Mouse (Mus musculus): ENCODE results near the gene Ankzf1.

The Ankzf1 gene

DNA sequence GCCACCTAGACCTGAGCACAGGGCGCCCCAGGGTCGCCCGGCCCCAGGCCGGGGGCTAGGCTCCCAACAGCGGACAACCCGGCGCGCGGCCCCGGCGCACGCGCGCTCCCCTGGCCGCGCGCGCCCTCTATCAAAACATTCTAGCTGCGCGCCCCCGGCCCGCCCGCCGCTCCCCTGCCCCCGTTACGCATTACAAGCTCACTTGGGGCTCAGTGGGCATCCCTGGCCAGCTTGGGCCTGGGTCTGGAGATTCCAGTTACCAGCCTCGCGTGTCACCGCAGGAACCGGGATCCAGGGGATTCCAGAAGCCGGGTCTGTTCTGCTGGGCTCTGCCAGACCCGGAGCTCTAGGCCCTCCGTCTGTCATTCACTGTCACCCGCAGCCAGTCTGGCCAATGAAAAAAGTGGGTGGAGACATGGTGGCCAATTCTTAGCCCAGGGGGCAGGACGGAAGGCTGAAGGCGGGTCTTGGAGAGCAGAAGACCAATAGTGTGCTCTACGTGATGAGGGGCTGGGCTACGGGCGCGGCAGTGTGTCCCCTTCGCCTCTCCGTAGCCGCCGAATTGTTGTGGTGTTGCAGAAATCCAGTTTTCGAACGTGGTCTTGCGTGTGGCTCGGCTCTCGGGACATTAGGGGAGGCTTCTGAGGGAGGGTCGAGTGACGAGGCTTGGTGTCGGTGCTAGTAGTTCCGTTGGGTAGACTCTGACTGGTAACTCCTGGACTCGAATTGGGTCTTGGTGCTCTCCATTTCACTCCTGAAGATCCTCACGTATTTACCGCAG is at the start of gene Ankzf1, which contains the start of gene Atg9a:
Gene Ankzf1, plus strand, starts transcription at position 530 of the 781 bp plus-strand sequence.
Gene Atg9a, minus strand, starts transcription at position 575 of the 781 bp plus-strand sequence.
- DNase-seq (ENCODE audit: low spot score in 2 of 2) = peak; percentile 87 to 94

DNA sequence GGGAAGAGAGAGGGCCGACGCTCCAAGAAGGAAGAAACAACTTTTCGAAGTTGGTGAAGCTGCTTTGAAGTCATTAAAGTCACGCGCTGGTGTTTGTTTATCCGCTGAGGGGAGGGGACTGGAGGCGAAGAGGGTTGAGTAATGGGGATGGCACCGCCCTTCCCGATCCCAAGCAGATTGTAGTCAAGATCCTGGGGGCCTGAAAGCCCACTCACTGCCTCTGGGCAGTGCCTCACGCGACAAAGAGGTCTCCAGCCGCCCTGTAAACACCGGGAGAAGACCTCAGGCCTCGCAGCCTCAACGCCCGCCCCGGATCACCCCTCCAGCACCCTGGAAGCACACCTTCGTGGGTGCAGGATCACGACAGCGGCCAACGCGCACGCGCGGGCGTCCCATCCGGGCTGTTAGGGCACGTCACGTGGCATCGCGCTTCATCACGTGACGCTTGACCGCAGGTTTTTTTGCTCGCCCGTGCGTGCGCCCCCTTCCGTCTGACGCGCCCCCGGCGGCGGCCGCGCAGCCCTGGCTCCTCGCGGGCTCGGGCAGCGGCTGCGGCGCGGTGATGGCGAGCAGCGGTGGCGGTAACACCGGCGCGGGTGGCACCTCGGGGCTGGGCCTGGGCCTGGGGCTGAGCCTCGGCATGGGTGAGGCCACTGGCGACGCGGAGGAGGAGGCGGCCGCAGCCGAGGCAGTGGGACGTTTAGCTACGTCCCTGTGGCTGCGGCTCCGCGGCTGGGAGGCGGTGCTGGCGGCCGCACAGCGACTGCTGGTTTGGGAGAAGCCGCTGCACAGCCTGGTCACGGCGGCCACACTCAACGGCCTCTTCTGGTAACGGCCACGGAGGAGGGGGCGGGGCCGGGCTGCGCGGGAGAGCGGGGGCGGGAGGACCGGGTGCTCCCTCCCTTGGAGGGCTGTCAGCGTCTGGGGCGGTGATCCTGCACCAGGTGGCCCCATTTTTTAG is 49.4 kb upstream of the Ankzf1 start, which contains the start of the genes Cnppd1 and Retreg2:
Gene Cnppd1, minus strand, starts transcription at position 411 of the 961 bp plus-strand sequence.
Gene Retreg2, plus strand, starts transcription at position 478 of the 961 bp plus-strand sequence.
- peak; percentile 98 for DNase-seq (ENCODE audit: low spot score in 2 of 2)

DNA sequence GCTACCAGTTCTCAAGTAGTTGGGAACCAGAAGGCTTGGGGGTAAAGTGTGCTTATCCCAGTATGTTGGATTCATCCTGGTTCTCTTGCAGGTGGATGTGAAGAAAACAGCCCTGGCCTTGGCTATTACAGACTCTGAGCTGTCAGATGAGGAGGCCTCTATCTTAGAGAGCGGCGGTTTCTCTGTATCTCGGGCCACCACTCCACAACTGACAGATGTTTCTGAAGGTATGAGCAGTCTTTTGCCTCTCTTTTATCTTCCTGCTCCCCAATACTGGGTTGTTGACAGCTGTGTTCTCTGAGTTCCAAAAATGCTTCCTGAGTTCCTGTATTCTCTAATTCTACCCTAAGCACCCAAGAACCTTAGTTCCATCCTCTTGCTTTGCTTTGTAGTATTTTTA is 46.4 kb upstream of the Ankzf1 start:
- DNase-seq (ENCODE audit: low spot score in 2 of 2) = no peak

GRCm38 (mm10) chr1:75147411-75148135 is 44.4 kb upstream of the Ankzf1 start:
- DNase-seq (ENCODE audit: low spot score in 2 of 2) = no peak

- no peak for DNase-seq (ENCODE audit: low spot score in 2 of 2)
These were observed 43.2 kb upstream of the Ankzf1 start for GRCm38 (mm10) chr1:75148727-75149126.

- DNase-seq (ENCODE audit: low spot score in 2 of 2) = no peak
These were observed 36.1 kb upstream of the Ankzf1 start for GRCm38 (mm10) chr1:75155837-75156236.

DNA sequence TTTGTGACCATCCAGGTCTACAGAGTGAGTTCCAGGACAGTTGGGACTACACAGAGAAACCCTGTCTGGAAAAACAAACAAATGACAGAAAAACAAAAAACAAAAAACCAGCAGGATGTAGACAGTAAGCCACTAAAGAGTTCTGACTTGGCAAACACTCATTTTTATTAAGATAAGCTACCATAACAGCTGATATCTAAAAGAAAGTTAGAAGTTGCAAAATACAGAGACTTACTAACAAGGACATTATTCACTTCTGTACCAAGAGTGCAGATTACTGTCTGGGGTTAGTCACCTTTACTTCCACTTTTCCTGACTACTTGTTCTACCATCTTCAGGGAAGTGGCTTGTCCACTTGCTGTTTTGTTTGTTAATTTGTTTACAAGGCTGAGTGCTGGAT is 33.0 kb upstream of the Ankzf1 start:
- no peak for DNase-seq (ENCODE audit: low spot score in 2 of 2)

GRCm38 (mm10) chr1:75159540-75160255 is 32.3 kb upstream of the Ankzf1 start:
- DNase-seq (ENCODE audit: low spot score in 2 of 2) = no peak

DNA sequence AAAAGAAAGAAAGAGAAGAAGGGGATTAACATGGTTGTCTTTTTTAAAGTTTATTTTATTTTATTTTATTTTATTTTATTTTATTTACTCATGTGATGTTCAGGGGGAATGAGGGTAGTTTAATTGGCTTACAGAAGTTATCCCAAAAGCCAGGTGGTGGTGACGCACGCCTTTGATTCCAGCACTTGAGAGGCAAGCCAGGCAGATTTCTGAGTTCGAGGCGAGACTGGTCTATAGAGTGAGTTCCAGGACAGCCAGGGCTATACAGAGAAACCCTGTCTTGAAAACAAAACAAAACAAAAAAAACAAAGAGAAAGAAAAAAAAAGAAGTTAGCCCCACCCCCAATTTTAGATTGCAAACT is 31.7 kb upstream of the Ankzf1 start:
- DNase-seq (ENCODE audit: low spot score in 2 of 2) = no peak

- no peak for DNase-seq (ENCODE audit: low spot score in 2 of 2)
These were observed 23.9 kb upstream of the Ankzf1 start for GRCm38 (mm10) chr1:75168093-75168471.

GRCm38 (mm10) chr1:75168472-75169464 is 23.2 kb upstream of the Ankzf1 start, which contains the start of gene Zfand2b:
Gene Zfand2b, plus strand, starts transcription at chr1:75168646.
- peak; percentile 99 for DNase-seq (ENCODE audit: low spot score in 2 of 2)

DNA sequence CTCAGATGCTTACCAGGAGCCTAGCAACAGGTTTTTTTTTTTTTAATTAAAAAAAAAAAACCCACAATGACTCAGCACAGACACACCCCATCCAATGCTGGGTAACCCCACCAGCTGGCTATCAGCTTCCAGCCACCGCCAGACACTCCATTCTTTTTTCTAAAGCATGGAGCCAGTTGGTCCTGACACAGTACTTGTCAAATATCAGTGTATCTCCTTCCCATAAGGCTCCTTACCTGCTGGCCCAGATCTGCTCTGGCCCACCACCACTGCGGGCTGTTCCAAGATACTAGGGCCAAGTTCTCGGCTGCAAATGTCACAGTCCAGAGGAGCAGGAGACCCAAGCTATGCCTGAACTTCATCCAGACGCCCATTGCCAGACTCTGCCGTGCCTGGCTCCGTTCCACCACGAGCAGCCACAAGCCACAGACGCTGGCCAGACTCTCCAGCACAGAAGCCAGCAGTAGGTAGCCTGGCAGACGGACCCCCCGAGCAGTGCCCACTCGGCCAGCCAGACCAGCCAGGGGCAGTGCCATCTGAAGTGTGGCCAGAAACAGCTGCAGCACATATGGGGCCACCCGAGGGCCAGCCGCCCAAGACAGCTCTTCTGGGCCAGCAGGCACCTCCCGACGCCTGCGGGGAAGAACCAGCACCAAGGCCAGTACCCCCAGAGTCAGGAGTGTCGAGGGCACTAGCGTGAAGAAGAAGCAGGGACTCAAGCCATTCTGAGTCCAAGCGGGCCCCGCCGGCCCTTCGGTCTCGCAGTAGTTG is 12.4 kb upstream of the Ankzf1 start:
- peak; percentile 68 to 69 for DNase-seq (ENCODE audit: low spot score in 2 of 2)

- DNase-seq (ENCODE audit: low spot score in 2 of 2) = peak; percentile 86 to 95
These were observed 11.8 kb upstream of the Ankzf1 start, which contains the start of gene Abcb6 for GRCm38 (mm10) chr1:75180105-75180590. Gene Abcb6, minus strand, starts transcription at chr1:75180392.

DNA sequence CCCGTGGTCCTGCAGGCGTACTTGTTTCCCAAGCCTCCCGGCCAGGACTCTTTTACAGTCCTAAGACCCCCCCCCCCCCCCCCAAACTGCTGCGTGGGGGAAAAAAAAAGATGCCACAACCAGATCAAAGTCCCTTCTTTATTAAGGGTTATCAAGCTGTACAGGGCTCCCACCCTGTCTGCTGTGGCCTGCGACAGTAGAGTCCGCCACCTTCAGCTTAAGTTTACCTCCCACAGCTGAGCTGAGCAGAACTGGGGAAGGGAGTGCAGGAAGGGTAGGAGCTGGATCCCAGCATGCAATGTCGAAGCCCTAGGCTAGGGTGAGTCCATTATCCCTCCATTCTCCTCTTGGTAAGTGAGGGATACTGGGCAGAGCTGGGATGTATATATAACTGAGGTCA is 11.2 kb upstream of the Ankzf1 start:
- no peak for DNase-seq (ENCODE audit: low spot score in 2 of 2)

GRCm38 (mm10) chr1:75181377-75181870 is 10.5 kb upstream of the Ankzf1 start:
- DNase-seq (ENCODE audit: low spot score in 2 of 2) = no peak

- no peak for DNase-seq (ENCODE audit: low spot score in 2 of 2)
These were observed 9.8 kb upstream of the Ankzf1 start for GRCm38 (mm10) chr1:75182160-75182559.

GRCm38 (mm10) chr1:75185495-75185894 is 6.5 kb upstream of the Ankzf1 start:
- no peak for DNase-seq (ENCODE audit: low spot score in 2 of 2)

GRCm38 (mm10) chr1:75187126-75187525 is 4.8 kb upstream of the Ankzf1 start:
- DNase-seq (ENCODE audit: low spot score in 2 of 2) = no peak
